Mouse (Mus musculus): Measurements from ENCODE around the gene H2-DMb2. TPM values are rescaled to one million over a fixed set of nuclear protein-coding genes. Genes with fewer than 3 reads are reported as not detected.

Gene H2-DMb2
- polyA plus RNA-seq (2012; rRNA removed; ENCODE audit: low replicate concordance): 125 and 219 TPM in 2 replicates

DNA sequence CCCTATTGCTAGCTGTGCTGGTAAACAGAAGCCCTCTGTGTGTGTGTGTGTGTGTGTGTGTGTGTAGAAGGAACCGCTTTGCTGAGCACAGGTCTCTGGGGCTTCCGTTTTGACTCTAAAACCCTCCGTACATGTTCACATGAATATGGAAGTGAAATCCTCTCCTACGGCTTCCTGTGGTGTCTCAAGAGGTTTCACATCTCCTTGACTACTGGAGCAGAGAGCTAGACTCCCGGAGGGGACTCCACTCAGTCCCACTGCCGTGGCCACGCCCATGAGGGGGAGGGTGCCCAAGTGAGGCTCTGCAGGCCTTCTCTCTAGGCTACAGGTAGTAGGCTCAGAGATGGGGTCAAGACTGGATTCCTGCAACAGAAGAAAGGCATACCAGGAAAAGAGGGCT is at the start of gene H2-DMb2:
Gene H2-DMb2, plus strand, starts transcription at position 275 of the 400 bp plus-strand sequence.

DNA sequence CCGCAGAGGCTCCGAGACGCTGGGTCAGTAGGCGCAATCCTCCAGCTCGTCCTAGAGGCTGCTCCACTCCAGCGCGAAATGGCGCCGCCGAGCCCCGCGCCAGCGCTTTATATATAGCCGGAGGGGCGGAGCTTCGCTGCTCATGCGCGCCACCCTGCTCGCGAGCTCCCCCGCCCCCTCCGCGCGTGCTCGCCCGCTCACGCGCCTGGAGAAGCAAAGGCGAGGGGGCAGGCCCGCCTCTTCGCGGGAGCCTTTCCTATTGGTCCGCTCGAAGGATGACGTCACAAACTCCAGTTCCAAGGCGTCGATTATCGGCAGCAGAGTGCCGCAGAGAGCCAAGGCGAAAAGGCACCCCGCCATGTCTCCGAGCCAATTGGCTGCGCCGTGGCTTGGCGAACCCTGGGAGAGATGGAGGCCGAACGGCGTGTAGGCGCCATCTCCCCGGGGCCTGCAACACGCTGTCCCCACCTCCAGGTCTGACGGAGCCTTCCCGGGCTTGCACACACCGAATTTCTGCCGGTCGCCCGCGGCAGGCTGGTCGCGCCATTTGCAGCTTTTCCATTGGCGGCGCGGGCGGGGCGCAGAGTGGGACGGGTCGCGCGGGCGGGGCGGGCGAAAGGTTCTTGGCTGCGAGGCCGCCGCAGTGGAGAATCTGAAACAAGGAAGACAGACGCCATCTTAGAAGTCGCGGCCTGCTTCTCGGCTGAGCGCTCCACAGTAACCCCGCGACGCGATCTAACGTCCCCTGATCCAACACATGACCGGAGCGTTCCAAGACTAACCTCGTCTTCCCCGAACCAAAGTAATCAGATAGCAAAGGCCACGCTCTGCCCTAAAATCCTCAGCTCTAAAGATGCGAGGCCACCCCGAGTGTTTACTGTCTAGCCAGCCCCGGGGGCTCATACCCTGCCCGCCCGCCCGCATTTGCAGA is 23.6 kb upstream of the H2-DMb2 start, which contains the start of gene H2-DMa:
Gene H2-DMa, plus strand, starts transcription at position 293 of the 931 bp plus-strand sequence.

DNA sequence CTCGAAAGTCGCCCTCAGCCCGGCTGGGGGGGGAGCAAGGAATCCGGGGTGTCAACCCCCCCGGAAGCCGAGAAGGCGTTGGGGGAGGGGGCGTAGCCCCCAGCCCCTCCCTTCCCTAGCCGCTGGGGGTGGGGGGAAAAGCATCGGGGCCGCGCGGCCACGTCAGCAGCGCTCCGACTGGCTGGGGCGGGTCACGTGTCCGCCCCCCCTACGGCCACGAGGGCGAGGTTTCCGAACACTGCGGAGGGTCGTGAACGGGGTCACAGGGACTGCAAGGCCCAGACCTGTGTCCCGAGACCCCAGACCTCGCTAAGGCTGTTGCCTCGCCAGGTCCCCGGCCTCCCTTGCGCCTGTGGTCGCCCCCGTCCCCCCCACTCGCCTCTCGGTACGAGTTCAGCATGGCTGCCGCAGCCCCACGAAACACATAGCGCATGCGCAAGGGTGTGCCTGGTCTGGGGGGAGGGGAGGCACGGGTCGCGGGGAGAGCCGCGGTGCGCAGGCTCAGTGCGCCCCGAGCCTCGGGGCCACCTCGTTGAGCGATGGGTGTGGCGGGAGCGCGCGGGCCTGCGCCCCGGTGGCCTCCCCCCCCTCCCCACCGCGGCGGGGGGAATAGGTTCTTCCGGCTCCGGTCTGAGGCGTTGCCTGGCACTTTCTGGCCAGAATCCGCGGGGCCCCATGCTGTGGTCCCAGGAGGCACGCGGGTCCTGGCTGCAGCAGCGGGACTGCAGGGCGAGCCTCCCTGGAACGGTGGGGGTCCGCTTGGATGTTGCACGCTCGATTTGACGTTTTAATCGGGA is 20.7 kb upstream of the H2-DMb2 start, which contains the start of gene Brd2:
Gene Brd2, minus strand, starts transcription at position 447 of the 797 bp plus-strand sequence.

DNA sequence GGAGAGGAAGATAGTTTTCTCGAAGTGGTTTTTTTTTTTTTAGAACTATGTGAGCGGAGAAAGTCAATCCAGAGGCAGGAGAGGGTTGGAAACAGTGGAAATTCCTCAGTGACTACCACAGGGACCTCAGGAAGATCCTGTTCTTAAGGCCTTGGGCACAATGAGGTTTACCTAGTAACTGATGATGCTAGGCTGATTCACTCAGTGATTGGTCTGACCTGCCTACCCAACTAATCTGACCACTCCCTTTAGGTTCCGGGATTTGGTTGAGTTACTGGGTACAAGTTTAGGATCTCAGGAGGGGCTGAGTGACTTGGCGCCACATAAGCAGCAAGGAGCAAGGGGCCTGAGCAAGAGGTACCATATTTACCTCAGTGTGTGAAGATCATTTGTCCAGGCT is 9.8 kb downstream of the H2-DMb2 start, which contains the start of gene H2-DMb1:
Gene H2-DMb1, plus strand, starts transcription at position 150 of the 400 bp plus-strand sequence.

DNA sequence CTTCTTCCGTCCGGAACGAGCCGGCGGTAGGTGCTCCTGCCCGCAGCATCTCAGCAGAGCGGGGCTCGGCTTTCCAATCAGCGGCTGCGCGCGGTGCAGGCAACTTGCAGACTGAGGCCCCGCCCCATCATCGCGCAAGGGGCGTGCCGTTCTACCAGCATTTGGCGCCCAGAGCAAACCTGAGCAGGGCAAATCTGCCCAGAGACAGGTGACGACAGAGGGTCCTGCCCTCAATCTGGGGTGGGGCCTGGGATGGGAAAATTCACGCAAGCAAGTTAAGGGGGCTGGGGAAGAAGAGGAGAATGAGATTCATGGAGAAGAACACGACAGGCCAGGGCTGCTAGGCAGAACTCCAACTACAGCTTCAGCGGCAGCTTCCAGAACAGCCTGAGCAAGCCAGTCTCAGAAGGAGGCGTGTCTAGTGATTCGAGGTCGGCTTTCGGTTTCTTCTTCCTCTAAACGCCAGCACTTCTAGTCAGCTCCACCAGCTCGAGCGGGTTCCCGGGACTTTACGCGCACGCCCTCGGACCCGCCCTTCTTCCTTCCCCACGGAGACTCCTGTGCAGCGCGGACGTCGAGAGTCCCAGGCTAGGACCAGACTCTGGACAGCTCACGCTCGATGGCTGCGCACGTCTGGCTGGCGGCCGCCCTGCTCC is 44.3 kb downstream of the H2-DMb2 start, which contains the start of the genes Tap1 and Psmb9:
Gene Tap1, plus strand, starts transcription at position 293 of the 656 bp plus-strand sequence.
Gene Psmb9, minus strand, starts transcription at position 504 of the 656 bp plus-strand sequence.

DNA sequence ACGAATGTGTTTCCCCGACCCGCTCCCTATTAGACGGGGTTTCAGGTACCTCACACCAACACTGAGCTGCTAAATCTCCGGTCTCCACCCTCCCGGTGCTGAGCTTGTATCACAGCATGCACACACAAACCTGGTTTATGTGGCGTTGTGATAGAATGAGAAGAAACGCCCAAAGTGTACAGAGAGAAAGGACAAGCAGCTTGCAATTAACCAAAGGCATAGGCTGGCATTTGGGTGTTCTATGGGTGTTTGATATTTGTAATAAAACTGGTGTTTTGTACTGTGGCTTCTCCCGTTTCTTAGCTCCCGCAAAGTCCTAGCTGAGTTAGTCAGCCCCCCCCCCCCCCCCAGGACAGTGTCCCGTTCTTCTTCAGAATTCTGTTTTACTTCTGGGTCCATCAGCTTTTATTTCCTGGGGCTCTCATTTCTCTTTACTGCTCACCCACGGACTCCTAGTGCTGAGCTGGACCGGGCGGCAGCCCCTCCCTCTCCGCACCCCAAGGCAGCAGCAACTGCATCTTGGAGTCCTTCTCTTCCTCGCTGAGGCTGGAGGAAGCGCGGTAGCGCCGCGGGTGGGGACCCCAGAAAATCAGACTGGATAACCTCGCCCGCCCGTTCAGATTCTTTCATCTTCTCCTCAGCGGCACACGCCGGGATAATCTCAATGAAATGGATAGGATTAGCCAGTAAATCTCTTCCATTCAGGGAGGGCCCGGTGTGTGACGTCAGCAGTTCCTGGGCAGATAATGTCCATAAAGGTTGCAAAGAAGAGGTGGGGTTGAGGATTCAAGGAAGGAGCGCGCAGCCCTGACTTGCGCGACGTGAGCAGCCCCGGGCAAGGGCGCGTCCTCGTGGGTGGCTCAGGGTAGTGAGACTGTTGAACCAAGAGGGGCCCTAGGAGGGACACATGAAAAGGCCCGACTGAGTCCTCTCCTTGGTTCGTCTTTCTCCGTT is 54.1 kb downstream of the H2-DMb2 start, which contains the start of gene Psmb8:
Gene Psmb8, plus strand, starts transcription at position 781 of the 954 bp plus-strand sequence.

Other genes with a start within 250 kb of the H2-DMb2 start
- 0.93 and 1.6 TPM in 2 replicates for gene Platr17, start 238.2 kb upstream of the H2-DMb2 start, polyA plus RNA-seq (2012; rRNA removed; ENCODE audit: low replicate concordance)
- gene Daxx, start 233.9 kb upstream of the H2-DMb2 start, polyA plus RNA-seq (2012; rRNA removed; ENCODE audit: low replicate concordance): 64.8 and 67.0 TPM in 2 replicates
- gene Tapbp, start 227.4 kb upstream of the H2-DMb2 start, polyA plus RNA-seq (2012; rRNA removed; ENCODE audit: low replicate concordance): 238 and 378 TPM in 2 replicates
- gene Zbtb22, start 227.4 kb upstream of the H2-DMb2 start, polyA plus RNA-seq (2012; rRNA removed; ENCODE audit: low replicate concordance): 72.4 and 116 TPM in 2 replicates
- 255 and 438 TPM in 2 replicates for gene Rgl2, start 213.8 kb upstream of the H2-DMb2 start, polyA plus RNA-seq (2012; rRNA removed; ENCODE audit: low replicate concordance)
- 12.4 and 16.1 TPM in 2 replicates for gene Pfdn6, start 203.0 kb upstream of the H2-DMb2 start, polyA plus RNA-seq (2012; rRNA removed; ENCODE audit: low replicate concordance)
- gene Wdr46, start 202.6 kb upstream of the H2-DMb2 start, polyA plus RNA-seq (2012; rRNA removed; ENCODE audit: low replicate concordance): 18.2 and 23.7 TPM in 2 replicates
- gene B3galt4, start 191.8 kb upstream of the H2-DMb2 start, polyA plus RNA-seq (2012; rRNA removed; ENCODE audit: low replicate concordance): 9.8 and 25.7 TPM in 2 replicates
- 68.7 and 74.9 TPM in 2 replicates for gene Vps52, start 187.5 kb upstream of the H2-DMb2 start, polyA plus RNA-seq (2012; rRNA removed; ENCODE audit: low replicate concordance)
- gene Rps18, start 187.3 kb upstream of the H2-DMb2 start, polyA plus RNA-seq (2012; rRNA removed; ENCODE audit: low replicate concordance): 283 and 376 TPM in 2 replicates
- 6,978 and 9,315 TPM in 2 replicates for gene H2-K1, start 143.0 kb upstream of the H2-DMb2 start, polyA plus RNA-seq (2012; rRNA removed; ENCODE audit: low replicate concordance)
- 29.1 and 42.5 TPM in 2 replicates for gene Ring1, start 118.6 kb upstream of the H2-DMb2 start, polyA plus RNA-seq (2012; rRNA removed; ENCODE audit: low replicate concordance)
- gene H2-Ke6, start 115.2 kb upstream of the H2-DMb2 start, polyA plus RNA-seq (2012; rRNA removed; ENCODE audit: low replicate concordance): 89.2 and 219 TPM in 2 replicates
- gene Slc39a7, start 111.6 kb upstream of the H2-DMb2 start, polyA plus RNA-seq (2012; rRNA removed; ENCODE audit: low replicate concordance): 148 and 187 TPM in 2 replicates
- gene Rxrb, start 111.5 kb upstream of the H2-DMb2 start, polyA plus RNA-seq (2012; rRNA removed; ENCODE audit: low replicate concordance): 62.9 and 110 TPM in 2 replicates
- 1.8 and 4.3 TPM in 2 replicates for gene Col11a2, start 103.9 kb upstream of the H2-DMb2 start, polyA plus RNA-seq (2012; rRNA removed; ENCODE audit: low replicate concordance)
- 59.6 and 112 TPM in 2 replicates for gene H2-Oa, start 51.0 kb upstream of the H2-DMb2 start, polyA plus RNA-seq (2012; rRNA removed; ENCODE audit: low replicate concordance)
- gene H2-DMa, start 23.8 kb upstream of the H2-DMb2 start, polyA plus RNA-seq (2012; rRNA removed; ENCODE audit: low replicate concordance): 180 and 191 TPM in 2 replicates
- gene Brd2, start 20.7 kb upstream of the H2-DMb2 start, polyA plus RNA-seq (2012; rRNA removed; ENCODE audit: low replicate concordance): 112 and 199 TPM in 2 replicates
- 243 and 276 TPM in 2 replicates for gene H2-DMb1, start 9.8 kb downstream of the H2-DMb2 start, polyA plus RNA-seq (2012; rRNA removed; ENCODE audit: low replicate concordance)
- 81.6 and 135 TPM in 2 replicates for gene Tap1, start 44.2 kb downstream of the H2-DMb2 start, polyA plus RNA-seq (2012; rRNA removed; ENCODE audit: low replicate concordance)
- gene Psmb9, start 44.5 kb downstream of the H2-DMb2 start, polyA plus RNA-seq (2012; rRNA removed; ENCODE audit: low replicate concordance): 108 and 188 TPM in 2 replicates
- gene Psmb8, start 54.4 kb downstream of the H2-DMb2 start, polyA plus RNA-seq (2012; rRNA removed; ENCODE audit: low replicate concordance): 204 and 242 TPM in 2 replicates
- gene Tap2, start 60.2 kb downstream of the H2-DMb2 start, polyA plus RNA-seq (2012; rRNA removed; ENCODE audit: low replicate concordance): 74.2 and 121 TPM in 2 replicates
- 117 and 123 TPM in 2 replicates for gene H2-Ob, start 95.6 kb downstream of the H2-DMb2 start, polyA plus RNA-seq (2012; rRNA removed; ENCODE audit: low replicate concordance)
- gene H2-Ab1, start 114.4 kb downstream of the H2-DMb2 start, polyA plus RNA-seq (2012; rRNA removed; ENCODE audit: low replicate concordance): 2,992 and 3,635 TPM in 2 replicates
- 1,227 and 1,651 TPM in 2 replicates for gene H2-Aa, start 144.5 kb downstream of the H2-DMb2 start, polyA plus RNA-seq (2012; rRNA removed; ENCODE audit: low replicate concordance)
- gene H2-Eb1, start 162.6 kb downstream of the H2-DMb2 start, polyA plus RNA-seq (2012; rRNA removed; ENCODE audit: low replicate concordance): 606 and 611 TPM in 2 replicates
- 4.9 and 5.3 TPM in 2 replicates for gene H2-Eb2, start 182.4 kb downstream of the H2-DMb2 start, polyA plus RNA-seq (2012; rRNA removed; ENCODE audit: low replicate concordance)
- gene Btnl2, start 211.5 kb downstream of the H2-DMb2 start, polyA plus RNA-seq (2012; rRNA removed; ENCODE audit: low replicate concordance): 1.8 and 3.7 TPM in 2 replicates
- 0.20 TPM in 2 replicates for gene Btnl1, start 233.8 kb downstream of the H2-DMb2 start, polyA plus RNA-seq (2012; rRNA removed; ENCODE audit: low replicate concordance)

Data from mammary gland, adult 2 months (tissue).